Mouse (Mus musculus): ENCODE results near the gene Abat.
"Not testable (repeated sequence)": the region's sequence is repeated elsewhere in the genome, so short reads cannot be mapped to it uniquely, and the experiment has no call there.

Abat gene

GRCm38 (mm10) chr16:8532894-8533293 lies 19.7 kb downstream of the Abat start:
- DNase-seq (ENCODE audit: low read depth, low spot score): no peak

GRCm38 (mm10) chr16:8533477-8533876 lies 20.2 kb downstream of the Abat start:
- DNase-seq (ENCODE audit: low read depth, low spot score): no peak

DNA sequence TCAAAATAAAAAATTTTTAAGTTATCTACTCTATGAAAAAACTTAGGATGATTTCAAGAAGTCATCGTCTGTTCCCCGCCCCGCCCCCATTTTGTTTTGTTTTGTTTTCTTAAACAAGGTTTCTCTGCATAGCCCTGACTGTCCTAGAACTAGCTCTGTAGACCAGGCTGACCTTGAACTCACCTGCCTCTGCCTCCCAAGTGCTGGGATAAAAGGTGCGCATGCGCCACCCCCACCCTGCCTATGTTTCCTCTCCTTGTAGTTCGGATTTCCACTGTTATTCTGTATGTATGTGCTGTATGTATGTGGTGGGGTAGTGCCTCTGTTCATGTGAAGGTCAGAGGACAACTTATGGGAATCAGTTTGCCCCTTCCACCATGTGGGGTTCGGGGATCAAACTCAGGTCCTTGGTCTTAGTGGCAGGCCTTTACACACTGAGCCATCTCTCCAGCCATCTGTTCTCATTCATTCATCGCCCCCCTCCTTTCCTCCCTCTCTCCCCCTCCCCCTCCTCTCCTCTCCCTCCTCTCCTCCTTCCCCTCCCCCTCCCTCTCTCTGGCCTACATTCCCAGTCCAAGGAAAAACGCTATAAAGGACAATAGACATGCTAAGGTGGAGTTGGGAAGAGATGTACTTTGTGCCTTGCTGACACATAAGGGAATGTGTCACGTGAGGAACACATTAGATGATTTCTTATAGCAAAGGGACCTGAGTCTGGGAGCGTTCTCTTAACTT lies 21.4 kb downstream of the Abat start:
- no peak for DNase-seq (ENCODE audit: low read depth, low spot score)

DNA sequence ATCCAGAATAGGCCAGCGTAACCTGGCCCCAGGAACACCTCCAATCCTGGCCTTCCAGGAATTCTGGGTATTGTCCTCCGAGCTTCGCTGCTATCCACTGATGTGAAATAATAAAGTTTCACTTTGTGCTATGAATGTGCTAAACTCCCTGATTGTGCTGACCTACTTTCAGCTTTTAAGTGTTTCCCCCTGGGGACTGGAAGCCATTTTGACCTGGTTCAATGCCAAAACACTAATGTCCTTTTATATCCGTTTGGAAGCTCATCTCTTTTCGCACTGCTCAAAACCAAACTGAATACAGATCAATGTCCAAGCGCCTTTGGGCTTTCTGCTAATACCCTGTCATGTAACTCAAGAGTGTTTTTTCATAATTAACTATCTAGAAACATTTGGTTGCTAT lies 22.2 kb downstream of the Abat start:
- no peak for DNase-seq (ENCODE audit: low read depth, low spot score)

DNA sequence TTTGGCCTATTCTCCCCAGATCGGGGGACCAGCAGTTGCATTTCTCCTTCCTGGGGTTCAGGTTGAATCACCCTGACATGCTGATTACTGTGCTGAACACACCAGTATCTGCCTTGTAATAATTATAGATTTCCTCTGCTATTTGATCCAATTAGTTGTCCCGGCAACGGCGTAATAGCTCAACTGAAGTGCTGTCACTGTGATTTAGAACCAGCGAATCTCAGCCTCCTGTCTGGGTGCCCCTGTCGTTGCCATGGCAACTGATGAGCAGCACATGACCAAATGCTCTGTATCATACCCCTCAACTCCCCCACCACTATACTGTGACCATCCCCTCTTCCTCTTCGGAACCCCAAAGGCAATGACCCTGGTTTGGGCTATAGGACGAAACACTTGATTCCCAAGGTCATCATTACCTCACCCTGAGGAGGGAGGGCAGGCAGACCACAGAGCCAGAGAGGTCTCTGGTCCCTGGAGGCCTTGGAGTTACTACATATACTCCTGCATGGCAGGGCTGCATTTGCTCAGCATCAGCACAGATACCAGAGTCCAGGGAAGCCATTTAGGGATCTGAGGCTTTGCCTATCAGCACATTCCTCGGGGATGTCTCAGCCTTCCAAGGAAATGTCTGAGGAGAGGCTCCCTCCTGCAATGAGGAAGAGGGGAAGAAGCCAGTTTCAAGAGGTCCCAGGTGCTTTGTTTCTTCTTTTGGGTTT lies 26.1 kb downstream of the Abat start:
- DNase-seq (ENCODE audit: low read depth, low spot score): peak; percentile 21

- DNase-seq (ENCODE audit: low read depth, low spot score): peak; percentile 20
Measured at GRCm38 (mm10) chr16:8540859-8541314, 27.7 kb downstream of the Abat start.

GRCm38 (mm10) chr16:8547836-8548235 lies 34.6 kb downstream of the Abat start:
- DNase-seq (ENCODE audit: low read depth, low spot score): no peak

GRCm38 (mm10) chr16:8549506-8549905 lies 36.3 kb downstream of the Abat start:
- DNase-seq (ENCODE audit: low read depth, low spot score): no peak

DNA sequence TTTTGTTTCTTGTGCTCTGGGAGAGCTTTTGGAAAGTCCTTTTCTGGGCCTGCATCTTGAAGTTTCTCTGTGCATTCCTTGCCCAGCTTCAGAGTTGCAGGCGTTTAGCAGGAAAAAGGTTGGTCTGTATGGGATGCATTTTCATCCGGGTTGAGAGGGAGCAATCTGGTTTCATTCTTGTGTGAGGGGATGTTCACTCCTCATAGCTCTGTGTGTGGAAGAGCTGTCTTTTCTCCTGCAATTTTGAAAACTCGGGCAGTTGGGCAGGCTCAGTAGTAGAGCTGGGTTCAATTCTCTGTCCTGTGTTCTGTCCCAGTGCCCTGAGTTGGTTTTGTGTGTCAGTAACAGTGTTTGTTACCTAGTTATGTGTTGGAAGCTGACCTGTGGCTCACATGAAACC lies 41.1 kb downstream of the Abat start:
- DNase-seq (ENCODE audit: low read depth, low spot score): no peak

DNA sequence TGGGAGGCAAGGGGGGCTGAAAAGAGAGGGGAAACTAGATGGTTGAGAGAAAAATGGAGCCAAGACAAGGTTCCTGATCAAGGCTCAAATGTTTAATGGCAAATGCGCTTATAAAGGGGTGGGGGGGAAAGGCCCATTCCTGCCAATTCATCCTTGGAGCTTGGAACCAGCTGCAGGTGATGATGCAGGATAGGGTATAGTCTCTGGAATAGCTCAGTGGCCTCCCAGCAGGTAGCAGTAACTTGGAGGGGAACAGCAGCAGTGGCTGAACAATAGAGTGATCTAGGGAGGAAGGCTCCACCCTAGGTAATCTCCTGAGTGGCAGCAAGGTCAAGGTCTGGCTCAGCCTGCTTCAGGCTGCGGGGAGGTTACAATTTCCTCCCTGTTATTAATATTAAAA lies 41.5 kb downstream of the Abat start:
- DNase-seq (ENCODE audit: low read depth, low spot score): not testable (repeated sequence)

DNA sequence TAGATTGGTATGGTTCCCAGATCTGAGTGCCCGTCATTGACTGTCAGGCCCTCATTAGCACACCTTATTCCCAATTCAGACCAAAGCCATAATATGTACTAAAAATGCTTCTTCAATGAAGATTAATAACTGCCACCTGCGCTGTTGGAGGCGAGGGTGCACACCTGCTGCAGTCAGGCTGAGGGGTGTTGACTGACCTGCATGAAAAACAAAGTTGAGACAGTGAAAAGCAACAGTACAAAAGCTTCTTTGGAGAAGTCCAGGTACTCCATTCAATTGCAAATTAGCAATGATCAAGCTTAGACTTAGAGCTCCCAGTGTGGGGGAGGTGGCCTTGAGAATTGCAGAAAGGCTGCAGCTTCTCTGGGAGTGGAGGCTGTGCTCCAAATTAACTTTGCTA lies 42.1 kb downstream of the Abat start:
- not testable (repeated sequence) for DNase-seq (ENCODE audit: low read depth, low spot score)

- DNase-seq (ENCODE audit: low read depth, low spot score): no peak
Measured at GRCm38 (mm10) chr16:8560079-8560478, 46.9 kb downstream of the Abat start.

DNA sequence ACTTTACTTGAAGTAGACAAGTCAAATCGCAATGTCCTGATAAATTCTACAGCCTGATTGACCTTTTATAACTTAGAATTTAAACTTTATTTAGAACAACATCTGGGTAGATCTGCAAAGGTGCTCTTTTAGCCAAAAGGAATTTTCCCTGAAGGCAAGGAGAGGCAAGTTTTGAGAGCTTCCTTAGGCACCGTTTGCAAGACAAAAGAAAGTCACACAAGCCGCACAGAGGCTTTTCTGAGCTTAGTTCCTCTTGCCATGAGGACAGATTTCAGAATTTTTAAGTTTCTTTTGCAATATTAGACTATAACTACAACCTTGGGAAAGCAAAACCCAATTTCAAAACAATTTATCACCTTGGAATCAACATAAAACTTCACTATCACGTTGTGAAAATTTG lies 47.9 kb downstream of the Abat start:
- not testable (repeated sequence) for DNase-seq (ENCODE audit: low read depth, low spot score)

GRCm38 (mm10) chr16:8561856-8562255 lies 48.6 kb downstream of the Abat start:
- DNase-seq (ENCODE audit: low read depth, low spot score): not testable (repeated sequence)

- not testable (repeated sequence) for DNase-seq (ENCODE audit: low read depth, low spot score)
Measured at GRCm38 (mm10) chr16:8562827-8563226, 49.6 kb downstream of the Abat start.

- no peak for DNase-seq (ENCODE audit: low read depth, low spot score)
Measured at GRCm38 (mm10) chr16:8564836-8565235, 51.6 kb downstream of the Abat start.

DNA sequence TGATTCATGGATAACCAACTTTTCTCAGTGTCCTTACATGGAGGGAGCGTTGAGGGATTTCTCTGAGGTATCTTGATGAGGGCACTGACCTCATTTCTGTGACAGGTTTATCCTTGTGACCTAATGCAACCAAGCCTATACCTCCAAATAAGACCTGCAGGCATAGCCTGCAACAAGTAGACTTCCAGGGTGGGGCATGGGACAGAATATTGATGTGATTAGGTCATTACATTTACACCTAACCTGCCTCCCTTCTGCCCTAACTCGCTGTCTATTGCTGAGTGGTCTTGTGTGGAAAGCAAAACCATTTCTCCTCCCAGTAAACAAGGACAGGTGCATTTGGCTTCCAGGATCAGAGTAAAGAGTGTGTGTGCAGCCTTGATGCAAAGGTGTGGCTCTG lies 52.3 kb downstream of the Abat start:
- DNase-seq (ENCODE audit: low read depth, low spot score): no peak

GRCm38 (mm10) chr16:8566115-8566711 lies 53.0 kb downstream of the Abat start:
- DNase-seq (ENCODE audit: low read depth, low spot score): no peak

DNA sequence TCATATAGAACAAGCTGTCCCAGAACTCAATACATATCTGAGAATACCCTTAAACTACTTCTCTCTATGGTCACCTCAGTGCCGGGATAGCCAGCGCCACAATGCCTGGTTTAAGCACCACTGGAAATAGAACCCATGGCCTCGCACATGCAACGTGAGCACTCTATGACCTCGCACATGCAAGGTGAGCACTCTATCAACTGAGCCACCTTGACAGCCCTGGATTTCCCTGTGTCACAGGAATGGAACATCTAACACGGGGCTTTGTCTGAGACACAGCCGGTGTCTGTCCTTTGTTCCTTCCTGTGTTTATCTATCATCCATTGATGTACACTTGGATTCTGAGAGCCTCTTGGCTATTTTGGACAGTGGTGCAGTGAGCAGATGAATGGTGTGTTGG lies 55.7 kb downstream of the Abat start:
- no peak for DNase-seq (ENCODE audit: low read depth, low spot score)

DNA sequence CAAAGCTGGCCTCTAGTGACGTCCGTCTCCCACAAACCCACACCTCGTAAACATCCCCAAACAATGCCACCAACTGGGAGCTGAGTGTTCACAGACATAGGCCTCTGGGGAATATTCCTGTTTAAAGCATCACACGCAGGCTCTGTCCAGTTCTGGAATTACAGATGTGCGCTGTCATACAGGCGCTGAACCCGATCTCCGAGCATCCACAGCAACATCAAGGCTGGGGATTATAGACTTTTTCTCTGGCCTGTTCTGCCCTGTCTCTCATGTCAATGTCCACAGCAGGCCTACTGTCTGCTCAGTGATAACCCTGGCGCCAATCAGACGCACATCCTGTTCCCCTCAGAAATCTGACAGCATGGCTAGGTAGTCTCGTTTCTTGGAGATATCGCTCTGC lies 57.1 kb downstream of the Abat start:
- no peak for DNase-seq (ENCODE audit: low read depth, low spot score)

DNA sequence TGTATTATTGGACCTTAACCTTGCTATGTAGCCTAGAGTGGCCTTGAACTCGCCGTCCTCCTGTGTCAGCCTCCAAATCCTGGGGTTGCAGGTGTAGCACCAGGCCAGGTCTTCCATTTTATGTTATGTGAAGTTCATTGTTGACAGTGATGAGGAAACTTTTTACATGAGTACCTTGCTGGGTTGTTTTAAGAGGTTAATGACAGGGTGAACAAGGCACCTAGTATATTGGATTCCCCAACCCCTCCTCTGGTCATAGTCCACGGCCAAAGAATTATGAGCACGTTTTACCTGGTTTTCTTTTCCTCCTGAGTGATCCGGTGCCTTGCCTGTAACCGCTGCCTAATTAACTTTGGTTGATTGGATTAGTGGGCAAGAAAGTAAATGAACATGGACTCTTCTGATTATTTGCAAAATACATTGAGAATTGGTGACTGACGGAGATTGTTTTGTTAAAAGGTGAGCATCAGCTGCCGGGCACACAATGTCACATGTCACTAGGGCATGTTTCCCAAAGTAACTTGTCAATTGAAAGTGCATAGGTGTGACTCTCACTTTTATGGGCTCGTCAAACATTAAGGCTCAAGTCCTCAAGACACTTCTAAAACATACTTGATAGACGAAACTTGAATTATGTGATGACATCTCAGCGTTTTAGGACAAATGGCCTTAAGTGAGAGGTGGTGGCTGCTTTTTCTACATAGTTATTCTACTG lies 57.8 kb downstream of the Abat start:
- no peak for DNase-seq (ENCODE audit: low read depth, low spot score)

- DNase-seq (ENCODE audit: low read depth, low spot score): no peak
Measured at GRCm38 (mm10) chr16:8573041-8573440, 59.8 kb downstream of the Abat start.

Measured in retina, postnatal 7 days (tissue).